Comparison of ENCODE assay signal across 13 mouse cellular contexts in genomic region chr4:58146676-58147075, GRCm38 (mm10). TPM values are rescaled to one million over a fixed set of nuclear protein-coding genes. Genes with fewer than 3 reads are reported as not detected.
A peak's percentile ranks its signal among the peaks of the same experiment; 100 is the strongest.
DNase-seq lines count a peak whose midpoint lies in the region; TF ChIP-seq lines count a peak whose summit lies in the region.
"Had no signal": no experiment of that assay in that cellular context is flagged by ENCODE, and none has a peak within 500 bp of the region (broad histone marks: within the 10 kb centered on the region; RNA-seq: fewer than 3 reads in every experiment).

No protein-coding gene starts in this region.

- intact Hi-C loops in left cerebral cortex, adult 2 months (cut with DNase I) = no loop called here

- H3K27ac ChIP-seq in left cerebral cortex, adult 2 months = no peak overlapping the region
- H3K27ac ChIP-seq: embryonic facial prominence, embryonic 10.5 days had no signal

- H3K27me3 ChIP-seq in E14TG2a.4 (ENCODE audit: insufficient read depth, low read length) = no peaks in the 10 kb centered on the region

- no peaks in the 10 kb centered on the region for H3K9me3 ChIP-seq in E14TG2a.4 (ENCODE audit: low read length)

- no peaks in the 10 kb centered on the region for H3K36me3 ChIP-seq in E14TG2a.4 (ENCODE audit: insufficient read depth, low read length)
- H3K36me3 ChIP-seq: embryonic facial prominence, embryonic 10.5 days had no signal

- peak; percentile 16 for TF ChIP-seq CTCF in left cerebral cortex, adult 2 months (IDR thresholded peaks at IDR 0.05)
- TF ChIP-seq CTCF in E14TG2a.4 (conservative IDR thresholded peaks at IDR 0.05; ENCODE audit: low read length) = peak; percentile 67
- peak; percentile 5; the same call in 1 of the 2 replicates for TF ChIP-seq CTCF in brain, embryonic 14.5 days (IDR thresholded peaks at IDR 0.05; ENCODE audit: borderline replicate concordance, extremely low read depth, insufficient read depth, insufficient read length)

- no peaks in the 10 kb centered on the region for H3K4me1 ChIP-seq in E14TG2a.4 (replicated peaks; ENCODE audit: low read depth, low read length)

- no peak for TF ChIP-seq POLR2A in brain, embryonic 14.5 days (IDR thresholded peaks at IDR 0.05; ENCODE audit: borderline replicate concordance, extremely low read depth, insufficient read depth, insufficient read length, poor library complexity, severe bottlenecking)

- peak; percentile 42 for DNase-seq in cerebellum, adult 9-10 months
- DNase-seq in cerebellum, postnatal 4 days (ENCODE audit: low spot score in 2 of 2) = no peak
- no peak for DNase-seq in left cerebral cortex, adult 2 months (ENCODE audit: extremely low spot score in 1 of 2, low spot score in 2 of 2)
- DNase-seq in left cerebral cortex, adult 18-20 months (ENCODE audit: low spot score in 2 of 2) = no peak
- DNase-seq in brain, embryonic 14.5 days (ENCODE audit: low read depth) = no peak
- no peak for DNase-seq in adrenal gland, adult 18-20 months (ENCODE audit: low spot score in 2 of 2)
- no peak for DNase-seq in urinary bladder, postnatal 14 days (ENCODE audit: low spot score)
- DNase-seq: cerebellum, adult 11-12 months; heart, postnatal 4 days; lung, adult 18-20 months; right cerebral cortex, postnatal 25 days had no signal

- H3K4me3 ChIP-seq in left cerebral cortex, adult 2 months = no peak overlapping the region
- H3K4me3 ChIP-seq in E14TG2a.4 (replicated peaks; ENCODE audit: low read length) = no peak overlapping the region
- H3K4me3 ChIP-seq: embryonic facial prominence, embryonic 10.5 days had no signal

RNA-seq across cellular contexts. Expression of gene Svep1, which starts 60.0 kb away (rescaled TPM):
- total RNA-seq in left cerebral cortex, adult 2 months (2021) = 1 to 10 TPM in 1 of 2 experiments, under 1 TPM in 1; 0.77 to 1.0 TPM
- 1 to 10 TPM; 1.1 to 1.4 TPM for total RNA-seq in left cerebral cortex, adult 18-20 months (2021)
- 1.1 and 2.3 TPM in 2 replicates for polyA plus RNA-seq in brain, embryonic 14.5 days (2012; rRNA removed)
- 1 to 10 TPM; 6.8 to 9.1 TPM for total RNA-seq in adrenal gland, adult 18-20 months (2021)

Comparison
In these comparisons a context has a peak if more than half of its experiments do, and no peak if none do; other contexts are left out.
1. CTCF ChIP-seq: peak in every context shown above with its lines; median percentile 67 in E14TG2a.4; 16 in left cerebral cortex, adult 2 months; 5 in brain, embryonic 14.5 days.